Mouse (Mus musculus) small intestine, adult 2 months (tissue): ENCODE measurements around the gene Idh3g.

ENCODE experiments used
- CTCF ChIP-seq: fragments of 200-500 bp; IDR thresholded peaks from 2 replicates; pipeline ENCODE4 v1.5.1; 2012; ENCODE audit warnings: low read depth, mild to moderate bottlenecking, control low read depth, inconsistent platforms, low read length, moderate library complexity, mixed read lengths; ENCODE audit not compliant: insufficient replicate concordance, insufficient read length; ENCODE audit errors: extremely low read depth
- POLR2A ChIP-seq: fragments of 200-500 bp; IDR thresholded peaks from 2 replicates; pipeline ENCODE4 v1.6.1; 2012; ENCODE audit warnings: low read depth, mild to moderate bottlenecking, control low read depth, inconsistent platforms, low read length, moderate library complexity

GRCm38 (mm10) chrX:73787225-73787558 lies 495 bp upstream of the Idh3g start:
- TF ChIP-seq POLR2A (no peak), CTCF (no peak)
